Mouse (Mus musculus) neural tube, embryonic 15.5 days (tissue): Measurements from ENCODE around the gene H2afb3. TPM values are rescaled to one million over a fixed set of nuclear protein-coding genes. Genes with fewer than 3 reads are reported as not detected.
"Not testable (repeated sequence)": the region's sequence is repeated elsewhere in the genome, so short reads cannot be mapped to it uniquely, and the experiment has no call there.

ENCODE experiments used
- ATAC-seq: fragments of 200-750 bp; cut with Nextera tagmentation; 2 replicates; pipeline ENCODE4 v1.8.0; 2017; ENCODE audit warnings: mild to moderate bottlenecking, moderate TSS enrichment, moderate library complexity; ENCODE audit not compliant: low FRiP score
- H3K27ac ChIP-seq: fragments of 300-500 bp; sonication (generic); replicated peaks from 2 replicates; pipeline ENCODE4 v1.5.1; 2015; ENCODE audit warnings: mild to moderate bottlenecking, inconsistent platforms
- H3K27me3 ChIP-seq: fragments of 300-500 bp; sonication (generic); replicated peaks from 2 replicates; pipeline ENCODE4 v1.6.1; 2015; ENCODE audit warnings: inconsistent platforms
- H3K36me3 ChIP-seq: fragments of 300-500 bp; sonication (generic); 2 replicates; pipeline ENCODE4 v1.6.1; 2015; ENCODE audit warnings: inconsistent platforms
- H3K4me1 ChIP-seq: fragments of 300-500 bp; sonication (generic); 2 replicates; pipeline ENCODE4 v1.6.1; 2015; ENCODE audit warnings: inconsistent platforms
- H3K4me2 ChIP-seq: fragments of 300-500 bp; sonication (generic); 2 replicates; pipeline ENCODE4 v1.6.1; 2015; ENCODE audit warnings: inconsistent platforms, mild to moderate bottlenecking, moderate library complexity
- H3K4me3 ChIP-seq: fragments of 300-500 bp; sonication (generic); replicated peaks from 2 replicates; pipeline ENCODE4 v1.5.1; 2015; ENCODE audit warnings: mild to moderate bottlenecking, inconsistent platforms
- H3K9ac ChIP-seq: fragments of 300-500 bp; sonication (generic); replicated peaks from 2 replicates; pipeline ENCODE4 v1.6.1; 2015; ENCODE audit warnings: mild to moderate bottlenecking, inconsistent platforms
- H3K9me3 ChIP-seq: fragments of 300-500 bp; sonication (generic); replicated peaks from 2 replicates; pipeline ENCODE4 v1.6.1; 2016; ENCODE audit warnings: inconsistent platforms
- WGBS: fragments of 180-500 bp; shearing (Covaris S2); methylation state at CpG from one replicate; pipeline ENCODE4 v1.1.7; 2015; ENCODE audit warnings: mixed read lengths; 5-methylcytosine and 5-hydroxymethylcytosine counted together
- polyA plus RNA-seq: library from polyadenylated mRNA; unstranded; fragments of >200 nt; fragmentation: Nextera tagmentation; extraction: Ambion mirVana; gene quantifications from 2 replicates; pipeline ENCODE4 v1.2.1, GENCODE M21; 2015

Gene H2afb3
- polyA plus RNA-seq: not detected in 2 replicates

GRCm38 (mm10) chrX:120312995-120313394, at the start of gene H2afb3:
TSS of gene H2afb3 (minus strand) at chrX:120313095.
- not testable (repeated sequence) for H3K27me3 ChIP-seq, ATAC-seq, H3K27ac ChIP-seq, H3K9me3 ChIP-seq, H3K4me1 ChIP-seq, H3K4me2 ChIP-seq, H3K36me3 ChIP-seq, H3K9ac ChIP-seq, H3K4me3 ChIP-seq
- 90% methylated on average over 9 of the region's 10 CpGs for WGBS

GRCm38 (mm10) chrX:120301469-120302175, 11.3 kb downstream of the H2afb3 start:
- no peaks in the 10 kb centered on the region for H3K4me1 ChIP-seq
- H3K27me3 ChIP-seq: no peaks in the 10 kb centered on the region
- no peak overlapping the region for H3K9ac ChIP-seq
- no peaks in the 10 kb centered on the region for H3K36me3 ChIP-seq
- H3K9me3 ChIP-seq: no peaks in the 10 kb centered on the region
- ATAC-seq: no peak
- 60% methylated on average over 2 of the region's 2 CpGs for WGBS
- H3K4me2 ChIP-seq: no peak overlapping the region
- no peak overlapping the region for H3K4me3 ChIP-seq
- H3K27ac ChIP-seq: no peak overlapping the region

- no peaks in the 10 kb centered on the region for H3K9me3 ChIP-seq
- no peaks in the 10 kb centered on the region for H3K27me3 ChIP-seq
- H3K9ac ChIP-seq: peak overlapping the region; percentile 45
- no peaks in the 10 kb centered on the region for H3K36me3 ChIP-seq
- H3K4me2 ChIP-seq: peak overlapping the region; percentile 79
- H3K27ac ChIP-seq: peak overlapping the region; percentile 75
- peak overlapping the region; percentile 53 for H3K4me3 ChIP-seq
- 0 out of 2 replicates have a peak, but pooled peaks cover 6% of the 10 kb centered on the region for H3K4me1 ChIP-seq
- peak; percentile 77 for ATAC-seq
- WGBS: 5% methylated on average over 31 of the region's 46 CpGs
Observed at GRCm38 (mm10) chrX:120292832-120293750, 19.8 kb downstream of the H2afb3 start.

- WGBS: 13% methylated on average over 13 of the region's 13 CpGs
- 0 out of 2 replicates have a peak, but pooled peaks cover 6% of the 10 kb centered on the region for H3K4me1 ChIP-seq
- H3K4me2 ChIP-seq: peak overlapping the region; percentile 79
- no peaks in the 10 kb centered on the region for H3K36me3 ChIP-seq
- peak overlapping the region; percentile 53 for H3K4me3 ChIP-seq
- no peaks in the 10 kb centered on the region for H3K9me3 ChIP-seq
- no peaks in the 10 kb centered on the region for H3K27me3 ChIP-seq
- no peak overlapping the region for H3K27ac ChIP-seq
- peak overlapping the region; percentile 30 for H3K9ac ChIP-seq
- no peak for ATAC-seq
Observed at GRCm38 (mm10) chrX:120291696-120292095, 21.2 kb downstream of the H2afb3 start.

- Histone ChIP-seq H3K27ac (no peak overlapping the region), H3K4me3 (peak overlapping the region; percentile 53), H3K9me3 (no peaks in the 10 kb centered on the region), H3K4me2 (peak overlapping the region; percentile 79), H3K27me3 (no peaks in the 10 kb centered on the region), H3K4me1 (0 out of 2 replicates have a peak, but pooled peaks cover 6% of the 10 kb centered on the region), H3K9ac (peak overlapping the region; percentile 46), H3K36me3 (no peaks in the 10 kb centered on the region)
- no peak for ATAC-seq
- WGBS: 17% methylated on average over 18 of the region's 18 CpGs
Observed at GRCm38 (mm10) chrX:120290900-120291280, 22.0 kb downstream of the H2afb3 start.

GRCm38 (mm10) chrX:120290011-120290899, 22.6 kb downstream of the H2afb3 start, which contains the start of gene Pcdh11x:
TSS of gene Pcdh11x (plus strand) at chrX:120290259.
- 9% methylated on average over 35 of the region's 40 CpGs for WGBS
- Histone ChIP-seq H3K27ac (peak within 1 kb of the TSS; percentile 45), H3K4me3 (peak within 1 kb of the TSS; percentile 53), H3K9me3 (no peaks in the 10 kb centered on the region), H3K36me3 (no peaks in the 10 kb centered on the region), H3K4me2 (peak within 1 kb of the TSS; percentile 79), H3K4me1 (0 out of 2 replicates have a peak, but pooled peaks cover 6% of the 10 kb centered on the region), H3K27me3 (no peaks in the 10 kb centered on the region), H3K9ac (peak within 1 kb of the TSS; percentile 46)
- ATAC-seq: peak; percentile 80

GRCm38 (mm10) chrX:120287502-120287901, 25.4 kb downstream of the H2afb3 start:
- Histone ChIP-seq H3K27ac (no peak overlapping the region), H3K36me3 (no peaks in the 10 kb centered on the region), H3K4me1 (0 out of 2 replicates have a peak, but pooled peaks cover 3% of the 10 kb centered on the region), H3K9ac (no peak overlapping the region), H3K9me3 (no peaks in the 10 kb centered on the region), H3K27me3 (no peaks in the 10 kb centered on the region), H3K4me2 (no peak overlapping the region), H3K4me3 (no peak overlapping the region)
- ATAC-seq: no peak
- WGBS: 10% methylated on average over 1 of the region's 1 CpGs

GRCm38 (mm10) chrX:120285522-120285921, 27.4 kb downstream of the H2afb3 start:
- H3K9me3 ChIP-seq: no peaks in the 10 kb centered on the region
- H3K4me1 ChIP-seq: no peaks in the 10 kb centered on the region
- H3K4me2 ChIP-seq: no peak overlapping the region
- no peak overlapping the region for H3K4me3 ChIP-seq
- no peaks in the 10 kb centered on the region for H3K27me3 ChIP-seq
- H3K27ac ChIP-seq: no peak overlapping the region
- H3K9ac ChIP-seq: no peak overlapping the region
- ATAC-seq: no peak
- no peaks in the 10 kb centered on the region for H3K36me3 ChIP-seq

Other genes with a start within 250 kb of the H2afb3 start
- gene Pcdh11x, start 22.8 kb downstream of the H2afb3 start, polyA plus RNA-seq: 42.2 and 50.2 TPM in 2 replicates